Mouse (Mus musculus) liver, adult 2 months (tissue): Measurements from ENCODE around the gene Cttnbp2nl.

Experiments used
- CTCF ChIP-seq: fragments of 200-500 bp; IDR thresholded peaks from 2 replicates; pipeline ENCODE4 v1.5.1; 2011; ENCODE audit warnings: low read depth, low read length, control low read depth
- POLR2A ChIP-seq: fragments of 200-500 bp; IDR thresholded peaks from 2 replicates; pipeline ENCODE4 v1.6.1; 2011; ENCODE audit warnings: low read length, control low read depth; ENCODE audit not compliant: insufficient read depth; ENCODE audit errors: extremely low read depth

DNA sequence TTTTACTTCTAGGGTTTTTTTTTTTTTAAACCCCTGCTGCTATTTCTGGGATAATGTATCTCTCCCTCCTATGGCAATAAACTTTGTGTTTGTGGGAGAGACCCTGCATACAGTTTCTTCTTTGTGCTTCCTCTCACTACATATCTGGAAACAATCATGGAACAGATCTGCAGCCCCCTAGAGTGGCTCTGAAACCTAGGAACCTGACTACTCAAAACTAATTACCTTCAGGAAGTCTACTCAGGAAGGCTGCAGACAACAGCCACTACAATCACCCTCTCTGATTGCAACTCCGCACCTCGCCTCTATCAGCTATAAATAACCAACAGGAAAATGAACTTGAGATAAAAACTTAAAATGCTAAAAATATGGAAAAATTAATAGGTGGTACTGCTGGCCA lies 1.8 kb downstream of the Cttnbp2nl start:
- TF ChIP-seq CTCF (no peak), POLR2A (no peak)
